Mouse (Mus musculus): Measurements from ENCODE around the gene Hoxc8.

GRCm38 (mm10) chr15:102988078-102988477 lies 2.3 kb upstream of the Hoxc8 start:
- TF ChIP-seq CTCF (IDR thresholded peaks at IDR 0.05; ENCODE audit: low read depth) (no peak), EP300 (IDR thresholded peaks at IDR 0.05; ENCODE audit: low read depth) (no peak)
